Mouse (Mus musculus) gastrocnemius, postnatal 36 days (tissue): ENCODE results near the gene Flnb. TPM values are rescaled to one million over a fixed set of nuclear protein-coding genes. Genes with fewer than 3 reads are reported as not detected.
A peak's percentile ranks its signal among the peaks of the same experiment; 100 is the strongest.

Experiments used
- DNase-seq, 2 experiments: peaks; one replicate each; pipeline ENCODE4 v3.0.0; 2022
- intact Hi-C: fragments of 180-260 bp; cut with DNase I; formaldehyde crosslinking; loops from one replicate; pipeline ENCODE4 v1.15.1; 2025
- total RNA-seq, 2 experiments: library from RNA; stranded (reverse); gene quantifications; 2 replicates each; pipeline ENCODE4 v1.2.3; 2021

Flnb gene
- total RNA-seq, 2 experiments from 2014 or later, result 6.7 to 7.2 TPM

GRCm38 (mm10) chr14:7977471-7977870 is 159.7 kb downstream of the Flnb start:
- intact Hi-C loops, result no loop called here
- DNase-seq, result no peak

GRCm38 (mm10) chr14:7978183-7978582 is 160.4 kb downstream of the Flnb start:
- intact Hi-C loops, result no loop called here
- DNase-seq, result no peak

GRCm38 (mm10) chr14:7981226-7981625 is 163.5 kb downstream of the Flnb start:
- intact Hi-C loops, result no loop called here
- no peak for DNase-seq

GRCm38 (mm10) chr14:7986913-7987312 is 169.2 kb downstream of the Flnb start:
- intact Hi-C loops, result no loop called here
- DNase-seq, result no peak

GRCm38 (mm10) chr14:7989371-7989770 is 171.6 kb downstream of the Flnb start:
- intact Hi-C loops, result no loop called here
- no peak for DNase-seq

- intact Hi-C loops, result loop anchor here (10.0 kb wide), 1 partner anchor 55 kb away; no protein-coding TSS in a partner anchor
- DNase-seq, result no peak
Measured at GRCm38 (mm10) chr14:7989961-7990360, 172.2 kb downstream of the Flnb start.

GRCm38 (mm10) chr14:7991108-7991776 is 173.5 kb downstream of the Flnb start:
- intact Hi-C loops, result loop anchor here (10.0 kb wide), 1 partner anchor 54 kb away; no protein-coding TSS in a partner anchor

GRCm38 (mm10) chr14:7992158-7992557 is 174.4 kb downstream of the Flnb start:
- DNase-seq, result no peak
- intact Hi-C loops, result loop anchor here (10.0 kb wide), 1 partner anchor 53 kb away; no protein-coding TSS in a partner anchor

More at GRCm38 (mm10) chr14:7991108-7991776, 173.5 kb downstream of the Flnb start:
- no peak for DNase-seq

- intact Hi-C loops, result loop anchor here (10.0 kb wide), 1 partner anchor 50 kb away; no protein-coding TSS in a partner anchor
- peak in 1 of 2 experiments; percentile 18 for DNase-seq
Measured at GRCm38 (mm10) chr14:7994271-7994767, 176.6 kb downstream of the Flnb start, which contains the start of gene Dnase1l3. Gene Dnase1l3 (minus strand): TSS chr14:7994573.

GRCm38 (mm10) chr14:7997255-7997696 is 179.5 kb downstream of the Flnb start:
- intact Hi-C loops, result loop anchor here (2.0 to 10.0 kb wide), 3 partner anchors 32 to 180 kb away; partner anchors contain the start of gene Flnb
- peak; percentile 83 to 86 for DNase-seq

- intact Hi-C loops, result loop anchor here (10.0 kb wide), 1 partner anchor 46 kb away; no protein-coding TSS in a partner anchor
Measured at GRCm38 (mm10) chr14:7999030-7999429, 181.3 kb downstream of the Flnb start.

GRCm38 (mm10) chr14:7999435-7999834 is 181.7 kb downstream of the Flnb start:
- intact Hi-C loops, result loop anchor here (10.0 kb wide), 1 partner anchor 45 kb away; no protein-coding TSS in a partner anchor
- DNase-seq, result no peak

More at GRCm38 (mm10) chr14:7999030-7999429, 181.3 kb downstream of the Flnb start:
- DNase-seq, result no peak

- intact Hi-C loops, result no loop called here
- no peak for DNase-seq
Measured at GRCm38 (mm10) chr14:8000247-8000646, 182.5 kb downstream of the Flnb start.

Other genes starting within 250 kb of the Flnb start
- under 1 TPM; 0.30 to 0.61 TPM for gene Gm3558, start 249.4 kb upstream of the Flnb start, total RNA-seq
- not detected for gene Gm10338, start 222.4 kb upstream of the Flnb start, total RNA-seq
- not detected for gene Gm10128, start 174.0 kb upstream of the Flnb start, total RNA-seq
- gene Gm26661, start 26.4 kb upstream of the Flnb start, total RNA-seq, result not detected
- gene Gm45521, start 139.3 kb downstream of the Flnb start, total RNA-seq, result not detected
- not detected for gene Dnase1l3, start 176.6 kb downstream of the Flnb start, total RNA-seq
- gene Abhd6, start 184.9 kb downstream of the Flnb start, total RNA-seq, result 1 to 10 TPM; 5.3 to 6.0 TPM